Mouse (Mus musculus) liver (tissue): ENCODE results near the gene Ccr10.

Experiments used
- DNase-seq: peaks from one replicate; pipeline ENCODE4 v3.0.0-alpha.2; 2020; ENCODE audit warnings: mixed read lengths

Ccr10 gene

DNA sequence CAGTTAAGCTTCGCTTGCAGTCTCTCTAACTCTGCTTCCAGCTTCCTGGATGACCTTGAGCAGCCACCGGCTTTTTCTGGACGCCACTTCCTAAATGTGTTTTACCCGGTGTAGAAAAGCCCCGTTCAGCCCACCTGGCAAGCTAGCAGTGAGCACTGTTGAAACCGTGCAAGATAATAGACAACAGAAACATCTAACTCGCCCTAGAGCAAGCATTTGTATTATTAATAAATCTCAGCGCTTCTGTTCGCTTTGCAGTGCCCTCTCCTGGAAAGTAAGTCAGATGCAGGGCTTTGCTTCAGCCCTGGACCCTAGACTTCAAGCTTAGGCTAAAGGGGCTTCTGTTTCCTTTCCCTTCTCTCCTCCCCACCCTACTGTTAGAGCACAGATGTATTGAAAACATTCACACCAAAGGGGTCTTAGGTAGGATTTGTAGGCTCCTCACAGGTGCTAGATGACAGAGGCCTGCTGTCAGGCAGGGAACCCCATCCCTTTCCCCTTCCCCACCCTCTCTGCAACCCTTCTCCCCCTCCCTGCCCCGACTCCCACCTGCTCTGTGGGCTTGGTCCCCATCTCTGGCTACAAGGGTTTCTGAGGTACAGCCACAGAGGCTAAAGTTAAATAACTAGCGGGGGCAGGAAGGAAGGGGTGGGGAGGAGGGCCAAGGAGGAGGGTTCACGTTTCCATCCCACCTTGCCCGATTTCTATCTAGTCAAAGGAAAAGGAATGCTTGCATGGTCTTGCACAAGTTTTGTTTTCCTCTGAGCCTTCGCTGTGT lies at the start of gene Ccr10:
TSS of gene Ccr10 (minus strand) at position 593 of the 778 bp plus-strand sequence.
- no peak for DNase-seq

DNA sequence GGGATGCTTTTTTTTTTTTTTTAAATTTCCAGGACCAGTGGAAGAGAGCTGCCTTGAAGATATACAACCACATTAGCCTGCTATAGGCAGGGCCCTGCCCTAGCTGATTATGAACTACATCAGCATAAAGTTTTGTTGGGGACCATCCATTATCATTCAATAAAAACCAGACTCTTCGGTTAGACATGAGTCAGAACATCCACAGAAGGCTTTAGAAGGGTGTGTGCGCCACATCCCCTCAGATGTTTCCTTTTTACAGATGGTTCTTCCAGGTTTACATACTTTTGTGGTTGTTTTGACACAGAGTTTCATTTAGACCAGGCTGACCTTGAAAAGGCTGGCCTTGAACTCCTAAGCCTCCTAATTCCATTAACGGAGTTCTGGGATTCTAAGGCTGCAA lies 49.1 kb upstream of the Ccr10 start:
- DNase-seq = no peak

DNA sequence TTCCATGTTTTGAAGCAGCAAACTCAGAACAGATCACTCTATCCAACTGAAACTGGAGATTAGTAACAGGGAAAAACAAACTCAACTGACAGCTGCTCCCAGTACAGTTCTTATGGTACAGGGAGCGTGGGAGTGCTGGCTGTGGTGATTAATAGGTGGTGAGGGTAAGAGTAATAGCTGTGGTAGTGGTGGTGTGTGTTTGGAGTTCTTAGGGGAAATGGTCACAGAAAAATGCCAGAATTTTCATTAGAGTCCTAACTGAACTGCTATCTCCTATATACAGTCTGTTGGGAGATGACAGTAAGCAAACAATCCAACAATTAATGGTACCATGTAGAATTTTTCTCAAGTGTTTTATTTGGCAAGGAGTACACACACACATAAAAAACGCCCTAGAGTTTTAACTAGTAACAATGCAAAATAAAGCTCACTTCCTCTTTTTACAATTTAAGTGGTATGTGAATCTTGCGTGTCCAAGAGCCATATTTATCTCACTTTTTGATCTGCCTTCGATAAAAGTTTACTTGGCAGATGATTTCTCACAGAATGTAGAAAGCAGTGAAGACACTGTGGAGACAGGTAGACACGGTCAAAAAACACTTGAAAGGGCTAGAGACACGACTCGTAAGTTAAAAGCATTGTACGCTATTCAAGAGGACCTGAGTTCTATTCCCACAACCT lies 46.2 kb upstream of the Ccr10 start:
- DNase-seq = no peak

DNA sequence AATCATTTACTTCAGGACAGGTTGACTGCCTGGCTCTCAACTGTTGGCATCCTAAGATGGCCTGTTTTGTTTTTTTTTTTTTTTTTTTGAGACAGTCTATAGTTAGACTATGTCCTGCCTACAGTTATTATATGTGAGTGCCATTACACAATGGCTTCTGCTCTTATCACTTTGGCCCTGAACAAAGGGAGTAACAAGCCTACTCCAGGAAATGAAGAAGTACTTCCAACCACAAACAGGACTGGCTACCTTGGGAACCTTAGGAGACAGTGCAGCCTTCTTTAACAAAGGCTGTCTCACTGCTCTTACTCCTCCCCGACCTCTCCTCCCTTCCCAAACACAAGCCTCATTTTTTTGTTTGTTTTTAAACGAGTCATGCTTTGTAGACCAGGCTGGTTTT lies 45.6 kb upstream of the Ccr10 start:
- no peak for DNase-seq

DNA sequence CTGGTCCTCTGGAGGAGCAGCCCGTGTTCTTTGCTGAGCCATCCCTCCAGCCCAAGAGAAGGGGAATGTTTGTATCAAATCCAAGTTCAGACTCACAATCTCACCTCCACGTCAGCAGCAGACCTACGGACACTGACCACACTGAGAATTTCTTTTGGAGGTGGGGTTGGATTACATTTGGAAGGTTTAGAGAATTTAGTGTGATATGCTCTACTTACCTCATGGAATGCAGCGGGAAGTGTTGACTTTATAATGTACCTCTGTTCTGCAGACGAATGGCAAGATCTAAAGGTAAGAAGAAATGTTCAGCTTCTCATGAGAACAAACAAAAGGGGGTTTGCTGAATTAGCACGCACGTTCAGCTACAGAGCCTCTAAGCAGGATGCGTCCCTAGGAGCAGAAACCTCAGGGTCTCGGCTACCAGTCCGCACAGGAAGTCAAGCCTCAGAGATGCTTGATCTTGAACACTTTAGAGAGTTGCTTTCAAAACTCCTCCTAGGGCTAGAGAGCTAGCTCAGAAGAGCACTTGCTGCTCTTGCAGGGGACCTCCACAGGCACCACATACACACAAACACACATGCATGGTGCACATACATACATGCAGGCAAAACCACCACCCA lies 43.3 kb upstream of the Ccr10 start:
- no peak for DNase-seq

DNA sequence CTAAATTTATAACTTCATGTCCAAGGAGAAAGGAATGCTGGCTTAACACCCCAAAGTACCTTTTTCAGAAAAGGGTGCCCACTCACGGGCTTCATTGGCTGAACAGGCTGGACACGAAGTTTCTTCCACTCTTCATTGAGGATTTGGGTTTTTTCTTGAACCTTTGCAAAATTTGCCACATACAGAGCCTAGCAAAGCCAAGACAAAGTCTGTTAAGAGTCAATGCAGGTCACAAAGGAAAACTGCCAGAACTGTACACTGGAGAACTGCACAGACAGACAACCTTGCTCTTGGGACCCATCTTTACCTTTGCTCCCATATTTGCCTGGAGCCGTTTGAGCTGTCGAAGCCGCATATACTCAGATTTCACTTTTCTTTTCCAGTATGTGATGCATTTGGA lies 41.7 kb upstream of the Ccr10 start:
- no peak for DNase-seq

DNA sequence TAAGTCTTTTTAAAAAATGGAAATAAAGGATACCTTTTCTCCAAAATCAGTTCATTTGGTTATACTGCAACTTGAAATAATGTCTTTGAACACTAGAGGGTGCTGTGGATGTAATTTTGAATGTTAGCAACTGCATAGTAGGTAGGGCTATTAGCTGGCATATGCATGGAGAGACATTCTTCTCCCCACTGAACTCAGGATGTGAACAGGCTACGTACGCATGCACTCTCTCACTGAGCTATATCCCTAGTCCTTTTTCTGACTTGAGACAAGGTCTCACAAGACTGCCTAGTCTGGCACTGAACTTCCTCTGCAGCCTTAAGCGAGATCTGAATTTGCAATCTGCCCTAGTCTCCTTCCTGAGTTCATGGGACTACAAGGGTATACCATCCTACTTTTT lies 36.7 kb upstream of the Ccr10 start:
- no peak for DNase-seq

DNA sequence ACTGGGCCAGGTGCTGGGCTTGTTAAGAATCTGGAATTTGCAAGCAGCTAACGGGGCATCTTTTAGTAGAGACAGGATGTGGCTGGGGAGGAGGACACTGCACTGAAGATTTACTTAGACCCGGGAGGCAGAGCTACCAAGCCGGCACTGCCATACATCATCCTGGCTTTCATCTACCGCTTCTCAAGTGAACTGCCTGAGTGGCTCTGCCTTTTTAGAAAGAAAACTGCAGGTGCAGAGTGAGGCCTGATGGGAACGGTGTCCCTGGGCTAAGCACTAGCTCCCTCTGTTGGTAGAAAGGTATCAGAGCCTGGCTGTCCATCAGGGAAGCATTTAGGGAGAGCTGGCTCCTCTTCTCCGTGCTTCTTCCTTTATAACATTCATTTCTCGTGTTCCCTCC lies 25.7 kb upstream of the Ccr10 start:
- peak; percentile 44 for DNase-seq

DNA sequence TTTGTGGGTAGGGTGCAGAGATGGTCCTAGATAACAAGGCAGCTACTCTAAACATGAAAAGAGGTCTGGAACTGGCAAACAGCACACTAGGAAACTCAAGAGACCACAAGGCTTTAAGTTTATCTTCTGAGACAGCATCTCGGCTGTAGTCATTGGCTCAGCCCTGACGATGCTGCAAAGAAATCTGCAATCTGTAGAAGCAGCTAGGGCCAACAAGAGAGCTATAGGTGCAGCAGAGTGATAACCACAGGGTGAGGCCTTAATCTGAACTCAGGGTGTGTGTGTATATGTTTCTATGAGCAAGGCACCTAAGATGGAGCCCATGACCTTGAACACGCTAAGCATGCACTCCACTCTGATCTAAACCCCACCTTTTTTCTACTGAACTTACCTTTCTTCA lies 24.3 kb upstream of the Ccr10 start:
- no peak for DNase-seq

DNA sequence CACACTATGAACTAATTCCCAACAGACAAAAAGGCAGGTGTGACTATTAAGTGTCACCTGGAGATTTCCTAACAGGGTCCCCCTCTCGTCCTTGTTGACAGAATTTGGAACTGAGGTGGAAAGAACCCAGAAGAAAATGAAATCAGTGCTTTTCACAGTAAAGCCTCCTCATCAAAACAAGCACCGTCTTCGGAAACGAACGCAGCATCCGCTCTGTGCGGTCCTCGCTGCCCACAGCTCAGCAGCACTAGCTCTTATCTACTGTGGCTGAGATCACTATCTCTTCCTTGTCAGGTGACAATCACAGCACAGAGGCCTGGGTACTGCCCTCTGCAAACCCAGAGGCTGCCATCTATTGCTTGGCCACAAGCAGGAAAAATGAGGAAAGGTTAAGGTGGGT lies 20.9 kb upstream of the Ccr10 start:
- no peak for DNase-seq

DNA sequence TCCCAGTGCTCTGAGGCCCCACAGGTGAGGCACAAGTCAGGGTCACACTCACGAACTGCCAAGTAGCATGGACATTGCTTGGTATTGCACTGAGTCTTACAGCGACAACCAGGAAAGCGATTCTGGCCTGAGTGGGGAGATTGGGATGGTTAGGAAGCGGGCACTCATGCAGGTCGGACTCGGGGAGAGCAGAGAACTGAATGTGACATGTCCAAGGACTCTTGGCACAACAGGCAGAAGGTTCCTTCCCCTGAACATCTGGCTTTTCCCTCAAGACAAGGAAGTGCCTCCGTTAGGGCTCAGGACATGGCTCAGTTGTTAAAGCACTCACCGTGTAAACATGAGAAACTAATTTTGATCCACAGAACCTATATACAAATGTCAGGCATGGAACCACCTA lies 20.3 kb upstream of the Ccr10 start:
- no peak for DNase-seq

DNA sequence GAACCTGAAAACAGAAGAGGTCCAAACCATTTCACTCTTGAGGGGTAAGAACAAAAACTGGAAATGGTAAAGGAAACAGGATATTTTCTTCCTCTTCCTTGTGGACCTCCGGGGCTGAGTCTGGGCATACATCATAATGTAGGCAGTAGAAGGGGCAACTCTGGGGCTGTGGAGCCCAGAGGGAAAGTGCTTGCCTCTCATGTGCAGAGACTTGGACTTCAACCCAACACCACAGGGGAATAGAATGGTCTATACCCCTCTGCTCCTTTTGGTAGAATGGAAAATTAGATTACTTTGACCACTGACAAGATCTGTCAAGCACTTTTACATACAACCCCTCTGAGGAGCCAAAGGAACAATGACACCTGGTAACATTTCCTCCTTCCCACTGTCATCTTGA lies 19.9 kb upstream of the Ccr10 start:
- no peak for DNase-seq

DNA sequence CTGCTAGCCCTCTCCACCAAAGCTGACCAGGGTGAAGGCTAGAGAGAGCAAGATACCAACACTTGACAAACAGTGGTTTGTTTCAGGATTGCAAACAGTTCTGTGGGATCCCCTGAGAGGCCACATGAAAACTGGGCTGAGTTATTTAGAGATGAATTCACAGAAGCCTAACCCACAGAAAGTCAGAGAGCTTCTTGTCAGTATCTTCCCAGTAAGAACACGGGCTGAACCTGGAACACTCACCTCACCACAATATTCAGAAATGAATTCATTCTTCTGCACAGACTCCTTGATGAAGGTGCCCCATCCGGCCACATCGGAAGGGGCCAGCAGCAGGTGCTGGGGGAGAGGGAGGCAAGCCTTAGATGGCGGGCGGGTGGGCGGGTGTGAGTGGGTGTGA lies 19.4 kb upstream of the Ccr10 start:
- DNase-seq = no peak

DNA sequence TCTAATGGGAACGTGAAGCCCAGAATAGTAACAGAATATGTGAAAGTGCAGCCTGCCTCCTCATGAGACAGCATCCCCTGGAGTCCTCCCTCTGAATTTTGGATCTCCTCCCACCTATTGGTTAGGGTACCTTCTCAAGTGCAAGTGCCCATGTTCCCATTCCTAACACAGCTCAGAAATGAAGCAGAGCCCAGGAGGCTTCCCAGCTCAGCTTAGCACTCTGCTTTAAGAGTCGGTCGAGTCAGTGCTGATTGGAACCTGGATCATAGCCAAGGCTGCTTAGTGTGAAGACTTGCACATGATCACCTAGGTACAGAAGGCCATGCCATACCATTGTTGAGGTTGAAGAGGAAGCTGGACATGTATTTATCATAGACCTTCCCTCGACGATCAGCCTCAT lies 18.9 kb upstream of the Ccr10 start:
- DNase-seq = no peak

DNA sequence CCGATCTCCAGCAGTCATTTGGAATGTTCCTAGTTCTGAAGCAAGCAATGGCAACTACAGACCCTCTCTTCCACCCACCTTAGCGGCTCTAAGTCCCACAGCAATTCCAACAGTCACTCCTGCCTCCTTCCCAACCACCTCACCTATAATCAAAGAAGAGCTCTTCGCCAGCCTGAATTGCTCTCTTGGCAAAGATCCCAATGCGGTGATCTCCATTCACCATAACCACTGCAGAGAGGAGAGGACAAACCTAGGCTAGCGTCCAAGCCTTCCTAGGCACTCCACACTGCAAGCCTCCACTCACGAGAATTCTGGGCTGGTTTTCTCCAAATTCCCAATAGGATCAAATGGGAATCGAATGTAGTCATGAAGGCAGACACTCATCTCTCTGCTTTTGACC lies 17.8 kb upstream of the Ccr10 start:
- DNase-seq = no peak

DNA sequence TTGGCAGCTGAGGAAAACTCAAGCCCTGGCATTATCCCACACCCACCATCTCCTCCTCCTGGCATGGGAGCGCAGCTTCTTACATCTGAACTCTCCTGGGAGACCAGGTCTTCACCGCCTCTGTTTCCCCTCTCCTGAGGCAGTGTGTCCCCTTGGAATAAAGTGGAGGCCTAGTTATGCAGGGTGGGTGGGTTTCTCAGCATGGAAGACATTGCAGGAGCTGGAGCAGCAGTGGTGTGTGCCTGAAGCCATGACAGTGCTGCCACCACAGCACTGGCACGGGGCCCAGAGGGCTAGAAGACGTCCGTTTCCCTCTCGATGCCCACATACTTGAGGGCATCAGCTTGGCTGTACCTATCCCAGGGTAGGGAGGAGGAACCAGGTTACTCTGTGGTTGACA lies 17.4 kb upstream of the Ccr10 start:
- no peak for DNase-seq

DNA sequence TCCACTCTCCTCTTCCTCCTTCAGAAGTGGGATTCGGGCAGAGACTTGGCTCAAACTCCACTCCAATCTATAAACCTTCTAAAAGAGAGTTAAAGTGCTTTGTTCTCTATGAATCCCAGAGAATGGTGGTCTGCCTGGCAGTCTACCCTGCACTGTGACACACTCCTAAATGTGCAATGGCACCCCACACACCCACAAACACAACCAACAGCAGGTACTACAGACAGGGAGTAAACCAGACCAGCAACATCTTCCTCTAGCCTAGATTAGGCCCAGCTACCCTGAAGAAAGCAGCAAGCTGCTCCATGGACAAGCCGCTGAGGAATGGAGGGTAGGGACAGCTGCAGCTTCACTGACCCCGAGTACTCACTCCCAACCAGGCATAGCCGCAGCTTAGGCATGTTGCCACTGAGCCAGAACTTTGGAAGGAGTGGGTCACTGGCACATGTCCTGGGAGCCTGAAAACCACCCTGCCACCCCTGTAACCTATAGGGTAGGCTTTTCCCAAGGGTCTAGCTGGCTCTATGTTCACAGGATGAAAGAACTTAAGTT lies 16.8 kb upstream of the Ccr10 start:
- no peak for DNase-seq

DNA sequence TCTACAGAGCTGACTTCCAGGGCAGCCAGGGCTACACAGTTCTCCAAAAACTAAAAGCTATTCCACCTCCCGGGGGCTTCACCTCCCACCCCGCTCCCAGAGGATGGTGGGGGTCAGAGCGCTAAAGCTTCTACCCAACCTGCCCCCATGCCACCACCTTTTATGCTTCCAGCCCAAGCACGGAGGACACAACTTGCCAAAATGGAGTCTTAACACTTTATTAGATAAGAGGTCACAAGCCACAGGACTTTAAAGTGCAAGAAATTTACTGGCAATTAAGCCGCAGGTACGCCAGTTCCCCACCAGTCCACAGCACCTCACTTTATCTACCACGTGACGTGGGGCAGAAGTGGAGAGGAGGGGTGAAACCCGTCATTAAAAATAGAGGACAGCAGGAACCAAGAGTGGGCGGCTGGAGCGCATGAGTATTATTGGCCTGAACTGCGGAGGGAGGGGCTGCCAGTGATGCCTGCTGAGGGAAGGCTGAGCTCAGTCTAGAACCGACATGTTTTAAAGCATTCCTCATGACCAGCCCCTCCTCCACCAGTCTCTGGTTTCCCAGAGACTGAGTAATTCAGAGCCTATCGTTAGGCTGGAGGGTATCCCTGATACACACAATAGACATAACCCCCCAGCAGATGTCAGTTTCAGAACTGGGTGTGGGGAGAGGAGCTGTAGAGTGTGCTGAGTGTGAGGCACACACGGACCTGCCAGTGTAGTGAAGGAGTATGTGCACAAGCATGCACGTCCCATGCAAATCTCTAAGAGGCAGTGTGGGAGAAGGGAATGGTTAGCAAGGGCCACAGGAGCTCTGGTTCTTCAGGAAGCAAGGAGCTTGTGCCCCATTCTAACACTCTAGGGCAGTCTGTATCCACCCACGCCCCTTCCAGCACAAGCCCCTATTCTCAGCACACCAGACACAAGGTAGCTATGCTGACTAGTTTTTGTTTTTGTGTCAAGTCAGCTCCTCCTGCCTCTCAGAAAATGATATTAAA lies 16.0 kb upstream of the Ccr10 start:
- DNase-seq = peak; percentile 29

DNA sequence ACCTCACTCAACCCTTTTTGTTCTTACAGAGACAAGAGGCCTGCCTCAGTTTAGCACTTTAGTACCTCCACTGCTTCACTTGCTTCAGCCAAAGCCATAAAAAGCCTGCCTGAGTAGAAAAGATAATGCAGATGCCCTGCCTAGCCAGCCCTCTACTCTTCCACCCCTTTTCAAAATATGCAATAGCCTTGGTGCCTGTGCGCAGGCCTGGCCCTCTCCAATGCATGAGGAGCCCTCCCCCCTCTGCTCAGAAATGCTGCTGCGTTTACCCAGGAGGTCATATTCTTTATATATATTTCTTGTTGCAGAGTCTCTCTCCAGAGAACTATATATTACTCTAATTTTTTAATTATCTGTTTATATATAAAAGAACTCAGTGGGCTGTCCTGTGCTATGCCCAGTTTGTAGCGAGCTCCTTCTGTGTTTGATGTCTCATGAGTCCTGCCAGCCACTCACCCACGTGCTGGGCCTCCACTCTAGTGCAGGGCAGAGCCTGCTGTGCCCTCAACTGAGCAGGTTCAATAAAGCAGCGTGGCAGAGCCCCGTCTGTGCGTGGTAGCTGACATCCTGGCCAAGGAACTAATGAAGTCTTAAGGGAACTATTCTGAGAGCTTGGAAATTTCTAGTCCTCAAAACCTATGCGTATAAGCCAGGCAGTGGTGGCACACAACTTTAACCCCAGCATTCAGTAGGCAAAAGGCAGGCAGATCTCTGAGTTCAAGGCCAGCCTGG lies 15.1 kb upstream of the Ccr10 start:
- peak; percentile 32 for DNase-seq

DNA sequence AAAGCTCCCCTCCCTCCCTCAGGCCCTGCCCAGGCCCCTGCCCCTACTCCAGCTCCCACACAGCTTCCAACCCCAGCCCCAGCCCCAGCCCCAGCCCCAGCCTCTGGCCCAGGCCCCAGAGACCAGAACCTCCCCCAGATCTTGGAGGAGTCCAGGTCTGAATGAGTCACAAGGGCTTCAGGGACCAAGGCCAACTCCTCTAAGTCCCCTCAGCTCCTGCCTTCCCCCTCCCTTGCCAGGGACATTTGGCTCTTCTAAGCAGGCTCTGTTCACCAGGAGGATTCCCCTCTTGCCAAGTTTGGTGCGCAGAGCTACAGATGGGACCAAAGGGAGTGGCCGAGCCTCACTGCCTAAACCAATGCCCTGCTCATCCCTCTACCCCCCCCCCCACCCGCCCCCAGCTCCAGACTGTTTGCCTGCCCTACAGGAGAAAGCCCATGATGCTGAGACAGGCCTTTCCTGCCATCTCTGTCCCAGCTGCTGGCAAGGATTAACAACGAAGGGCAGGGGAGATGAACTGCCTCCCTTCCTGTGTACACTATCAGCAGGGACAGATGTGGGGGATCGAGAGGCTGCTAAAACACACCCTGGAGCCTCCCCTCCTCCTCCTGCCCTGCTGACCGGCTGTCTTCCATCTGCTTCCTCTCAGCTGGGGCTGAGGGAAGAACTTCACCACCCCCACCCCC lies 14.4 kb upstream of the Ccr10 start:
- DNase-seq = peak; percentile 86

DNA sequence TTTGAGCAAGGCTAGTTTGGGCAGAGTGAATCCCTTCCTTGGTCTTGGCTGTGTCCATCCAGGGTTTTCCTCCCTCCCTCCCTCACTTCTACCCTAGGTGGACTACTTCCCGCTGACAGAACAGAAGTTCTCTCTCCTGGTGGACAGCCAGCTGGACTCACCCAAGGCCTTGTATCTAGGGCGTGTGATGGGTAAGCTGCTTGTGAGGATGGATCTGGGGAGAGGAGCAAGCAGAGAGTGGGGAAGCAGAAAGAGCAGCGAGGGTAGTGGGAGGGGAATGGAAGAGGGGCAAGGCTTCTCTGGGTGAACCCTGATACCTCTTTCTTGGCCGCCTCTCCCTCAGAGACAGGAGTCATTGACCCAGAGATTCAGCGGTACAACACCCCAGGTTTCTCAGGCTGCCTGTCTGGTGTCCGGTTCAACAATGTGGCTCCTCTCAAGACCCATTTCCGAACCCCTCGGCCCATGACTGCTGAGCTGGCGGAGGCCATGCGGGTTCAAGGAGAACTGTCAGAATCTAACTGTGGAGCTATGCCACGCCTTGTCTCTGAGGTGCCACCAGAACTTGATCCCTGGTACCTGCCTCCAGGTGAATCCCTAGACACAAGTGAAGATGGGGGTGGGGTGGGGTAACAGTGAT lies 13.0 kb upstream of the Ccr10 start:
- DNase-seq = no peak
